Mouse (Mus musculus): ENCODE results near the gene Slc22a3. TPM values are rescaled to one million over a fixed set of nuclear protein-coding genes. Genes with fewer than 3 reads are reported as not detected.
A peak's percentile ranks its signal among the peaks of the same experiment; 100 is the strongest.

Gene Slc22a3
- polyA plus RNA-seq, 1 experiment from 2014 or later, result 0.10 TPM

- H3K27ac ChIP-seq, result no peak overlapping the region
- H3K9ac ChIP-seq, result no peak overlapping the region
- H3K36me3 ChIP-seq (ENCODE audit: poor library complexity, severe bottlenecking), result no peaks in the 10 kb centered on the region
- no peak overlapping the region for H3K4me3 ChIP-seq
- ATAC-seq, result no peak
- H3K9me3 ChIP-seq (replicated peaks), result no peaks in the 10 kb centered on the region
- no peaks in the 10 kb centered on the region for H3K27me3 ChIP-seq
- H3K4me2 ChIP-seq, result no peak overlapping the region
- no peaks in the 10 kb centered on the region for H3K4me1 ChIP-seq
Measured at GRCm38 (mm10) chr17:12461168-12461567, 46.3 kb downstream of the Slc22a3 start.

GRCm38 (mm10) chr17:12455143-12455790 lies 52.2 kb downstream of the Slc22a3 start:
- Histone ChIP-seq H3K4me3 (no peak overlapping the region), H3K9ac (no peak overlapping the region), H3K27ac (no peak overlapping the region), H3K4me2 (no peak overlapping the region), H3K36me3 (ENCODE audit: poor library complexity, severe bottlenecking) (no peaks in the 10 kb centered on the region), H3K4me1 (peaks cover 7% of the 10 kb centered on the region; the same call in 1 of the 2 replicates), H3K27me3 (no peaks in the 10 kb centered on the region), H3K9me3 (replicated peaks) (no peaks in the 10 kb centered on the region)
- 80% methylated on average over 5 of the region's 5 CpGs for WGBS
- no peak for ATAC-seq

- whole genome bisulfite sequencing, result 74% methylated on average over 6 of the region's 6 CpGs
Measured at GRCm38 (mm10) chr17:12453691-12454090, 53.8 kb downstream of the Slc22a3 start.

GRCm38 (mm10) chr17:12452862-12453531 lies 54.5 kb downstream of the Slc22a3 start:
- Histone ChIP-seq H3K36me3 (ENCODE audit: poor library complexity, severe bottlenecking) (no peaks in the 10 kb centered on the region), H3K27me3 (no peaks in the 10 kb centered on the region), H3K4me3 (no peak overlapping the region), H3K27ac (no peak overlapping the region), H3K4me1 (peaks cover 7% of the 10 kb centered on the region; the same call in 1 of the 2 replicates), H3K9me3 (replicated peaks) (no peaks in the 10 kb centered on the region), H3K4me2 (no peak overlapping the region), H3K9ac (no peak overlapping the region)
- WGBS, result 68% methylated on average over 11 of the region's 11 CpGs
- ATAC-seq, result no peak

More at GRCm38 (mm10) chr17:12453691-12454090, 53.8 kb downstream of the Slc22a3 start:
- Histone ChIP-seq H3K4me3 (no peak overlapping the region), H3K9ac (no peak overlapping the region), H3K4me2 (no peak overlapping the region), H3K36me3 (ENCODE audit: poor library complexity, severe bottlenecking) (no peaks in the 10 kb centered on the region), H3K9me3 (replicated peaks) (no peaks in the 10 kb centered on the region), H3K27ac (no peak overlapping the region), H3K4me1 (peaks cover 7% of the 10 kb centered on the region; the same call in 1 of the 2 replicates), H3K27me3 (no peaks in the 10 kb centered on the region)
- no peak for ATAC-seq

GRCm38 (mm10) chr17:12451234-12451633 lies 56.3 kb downstream of the Slc22a3 start:
- H3K27me3 ChIP-seq, result no peaks in the 10 kb centered on the region
- no peak for ATAC-seq
- 56% methylated on average over 4 of the region's 4 CpGs for WGBS
- H3K27ac ChIP-seq, result no peak overlapping the region
- no peak overlapping the region for H3K4me3 ChIP-seq
- no peaks in the 10 kb centered on the region for H3K9me3 ChIP-seq (replicated peaks)
- H3K9ac ChIP-seq, result no peak overlapping the region
- H3K4me2 ChIP-seq, result no peak overlapping the region
- H3K36me3 ChIP-seq (ENCODE audit: poor library complexity, severe bottlenecking), result no peaks in the 10 kb centered on the region
- peaks cover 7% of the 10 kb centered on the region; the same call in 1 of the 2 replicates for H3K4me1 ChIP-seq

GRCm38 (mm10) chr17:12444561-12444960 lies 62.9 kb downstream of the Slc22a3 start:
- no peak overlapping the region for H3K4me3 ChIP-seq
- H3K4me2 ChIP-seq, result no peak overlapping the region
- H3K4me1 ChIP-seq, result no peaks in the 10 kb centered on the region
- WGBS, result 75% methylated on average over 2 of the region's 2 CpGs
- no peak overlapping the region for H3K27ac ChIP-seq
- H3K27me3 ChIP-seq, result no peaks in the 10 kb centered on the region
- H3K9me3 ChIP-seq (replicated peaks), result no peaks in the 10 kb centered on the region; the same call in 1 of the 2 replicates
- no peaks in the 10 kb centered on the region for H3K36me3 ChIP-seq (ENCODE audit: poor library complexity, severe bottlenecking)
- H3K9ac ChIP-seq, result no peak overlapping the region
- ATAC-seq, result no peak

GRCm38 (mm10) chr17:12437771-12438170 lies 69.7 kb downstream of the Slc22a3 start:
- Histone ChIP-seq H3K4me3 (no peak overlapping the region), H3K4me2 (no peak overlapping the region), H3K27ac (no peak overlapping the region), H3K9ac (no peak overlapping the region), H3K9me3 (replicated peaks) (no peaks in the 10 kb centered on the region; the same call in 1 of the 2 replicates), H3K36me3 (ENCODE audit: poor library complexity, severe bottlenecking) (no peaks in the 10 kb centered on the region), H3K4me1 (no peaks in the 10 kb centered on the region), H3K27me3 (no peaks in the 10 kb centered on the region)
- 94% methylated on average over 10 of the region's 10 CpGs for WGBS
- no peak for ATAC-seq

GRCm38 (mm10) chr17:12431707-12432106 lies 75.8 kb downstream of the Slc22a3 start:
- H3K4me2 ChIP-seq, result no peak overlapping the region
- no peaks in the 10 kb centered on the region for H3K36me3 ChIP-seq (ENCODE audit: poor library complexity, severe bottlenecking)
- no peaks in the 10 kb centered on the region for H3K9me3 ChIP-seq (replicated peaks)
- ATAC-seq, result no peak
- H3K27ac ChIP-seq, result no peak overlapping the region
- 79% methylated on average over 5 of the region's 5 CpGs for WGBS
- no peaks in the 10 kb centered on the region for H3K27me3 ChIP-seq
- peaks cover 12% of the 10 kb centered on the region for H3K4me1 ChIP-seq
- no peak overlapping the region for H3K4me3 ChIP-seq
- H3K9ac ChIP-seq, result no peak overlapping the region

GRCm38 (mm10) chr17:12428369-12428768 lies 79.1 kb downstream of the Slc22a3 start:
- no peak overlapping the region for H3K4me2 ChIP-seq

GRCm38 (mm10) chr17:12427156-12427555 lies 80.3 kb downstream of the Slc22a3 start:
- H3K27ac ChIP-seq, result no peak overlapping the region
- peaks cover 12% of the 10 kb centered on the region for H3K4me1 ChIP-seq

More at GRCm38 (mm10) chr17:12428369-12428768, 79.1 kb downstream of the Slc22a3 start:
- no peak overlapping the region for H3K4me3 ChIP-seq
- no peak overlapping the region for H3K27ac ChIP-seq
- ATAC-seq, result peak; percentile 70
- H3K27me3 ChIP-seq, result no peaks in the 10 kb centered on the region
- H3K9me3 ChIP-seq (replicated peaks), result no peaks in the 10 kb centered on the region
- H3K9ac ChIP-seq, result no peak overlapping the region
- peaks cover 12% of the 10 kb centered on the region for H3K4me1 ChIP-seq
- no peaks in the 10 kb centered on the region for H3K36me3 ChIP-seq (ENCODE audit: poor library complexity, severe bottlenecking)

GRCm38 (mm10) chr17:12422143-12422542 lies 85.4 kb downstream of the Slc22a3 start:
- Histone ChIP-seq H3K9me3 (replicated peaks) (no peaks in the 10 kb centered on the region), H3K4me1 (no peaks in the 10 kb centered on the region), H3K9ac (no peak overlapping the region), H3K36me3 (ENCODE audit: poor library complexity, severe bottlenecking) (no peaks in the 10 kb centered on the region), H3K27me3 (no peaks in the 10 kb centered on the region), H3K4me2 (no peak overlapping the region), H3K4me3 (no peak overlapping the region), H3K27ac (no peak overlapping the region)
- 90% methylated on average over 1 of the region's 1 CpGs for WGBS
- no peak for ATAC-seq

More at GRCm38 (mm10) chr17:12427156-12427555, 80.3 kb downstream of the Slc22a3 start:
- Histone ChIP-seq H3K9ac (no peak overlapping the region), H3K4me3 (no peak overlapping the region), H3K27me3 (no peaks in the 10 kb centered on the region), H3K9me3 (replicated peaks) (no peaks in the 10 kb centered on the region), H3K36me3 (ENCODE audit: poor library complexity, severe bottlenecking) (no peaks in the 10 kb centered on the region), H3K4me2 (no peak overlapping the region)
- WGBS, result 52% methylated on average over 3 of the region's 3 CpGs
- ATAC-seq, result no peak

- H3K36me3 ChIP-seq (ENCODE audit: poor library complexity, severe bottlenecking), result no peaks in the 10 kb centered on the region
- ATAC-seq, result no peak
- no peak overlapping the region for H3K9ac ChIP-seq
- WGBS, result 65% methylated on average over 16 of the region's 16 CpGs
- no peak overlapping the region for H3K27ac ChIP-seq
- no peaks in the 10 kb centered on the region for H3K27me3 ChIP-seq
- H3K4me3 ChIP-seq, result no peak overlapping the region
- no peaks in the 10 kb centered on the region for H3K4me1 ChIP-seq
- no peaks in the 10 kb centered on the region for H3K9me3 ChIP-seq (replicated peaks)
- no peak overlapping the region for H3K4me2 ChIP-seq
Measured at GRCm38 (mm10) chr17:12420886-12421574, 86.5 kb downstream of the Slc22a3 start.
